Mouse (Mus musculus): ENCODE data around the gene Gm26602. TPM values are rescaled to one million over a fixed set of nuclear protein-coding genes. Genes with fewer than 3 reads are reported as not detected.

The Gm26602 gene
- polyA plus RNA-seq, 1 experiment from 2014 or later = 22.0 TPM

Small RNA genes within 50 kb of the gene (microRNA-seq; reads per million reads assigned to microRNA genes)
- gene Mir6910 = not detected

Other genes starting within 250 kb of the Gm26602 start
- gene Madcam1, start 246.3 kb upstream of the Gm26602 start, polyA plus RNA-seq (2015; fragmentation: Nextera tagmentation; extraction: Ambion mirVana) = 0.87 and 0.88 TPM in 2 replicates
- 86.5 and 93.4 TPM in 2 replicates for gene Tpgs1, start 241.5 kb upstream of the Gm26602 start, polyA plus RNA-seq (2015; fragmentation: Nextera tagmentation; extraction: Ambion mirVana)
- gene Cdc34, start 228.7 kb upstream of the Gm26602 start, polyA plus RNA-seq (2015; fragmentation: Nextera tagmentation; extraction: Ambion mirVana) = 92.7 and 100 TPM in 2 replicates
- 1.1 and 1.4 TPM in 2 replicates for gene Gzmm, start 221.8 kb upstream of the Gm26602 start, polyA plus RNA-seq (2015; fragmentation: Nextera tagmentation; extraction: Ambion mirVana)
- 690 and 717 TPM in 2 replicates for gene Bsg, start 206.4 kb upstream of the Gm26602 start, polyA plus RNA-seq (2015; fragmentation: Nextera tagmentation; extraction: Ambion mirVana)
- 0.43 and 0.64 TPM in 2 replicates for gene Hcn2, start 194.2 kb upstream of the Gm26602 start, polyA plus RNA-seq (2015; fragmentation: Nextera tagmentation; extraction: Ambion mirVana)
- gene Polrmt, start 164.3 kb upstream of the Gm26602 start, polyA plus RNA-seq (2015; fragmentation: Nextera tagmentation; extraction: Ambion mirVana) = 37.1 and 42.4 TPM in 2 replicates
- gene Fgf22, start 155.8 kb upstream of the Gm26602 start, polyA plus RNA-seq (2015; fragmentation: Nextera tagmentation; extraction: Ambion mirVana) = 1.00 and 2.1 TPM in 2 replicates
- 87.9 and 90.7 TPM in 2 replicates for gene Rnf126, start 143.9 kb upstream of the Gm26602 start, polyA plus RNA-seq (2015; fragmentation: Nextera tagmentation; extraction: Ambion mirVana)
- gene Fstl3, start 133.6 kb upstream of the Gm26602 start, polyA plus RNA-seq (2015; fragmentation: Nextera tagmentation; extraction: Ambion mirVana) = 1.3 and 1.4 TPM in 2 replicates
- 0.18 TPM in 1 of 2 replicates, not detected in the other for gene Prss57, start 119.9 kb upstream of the Gm26602 start, polyA plus RNA-seq (2015; fragmentation: Nextera tagmentation; extraction: Ambion mirVana)
- 240 and 252 TPM in 2 replicates for gene Palm, start 117.3 kb upstream of the Gm26602 start, polyA plus RNA-seq (2015; fragmentation: Nextera tagmentation; extraction: Ambion mirVana)
- gene Misp, start 89.9 kb upstream of the Gm26602 start, polyA plus RNA-seq (2015; fragmentation: Nextera tagmentation; extraction: Ambion mirVana) = 0.84 and 1.0 TPM in 2 replicates
- 84.7 and 86.0 TPM in 2 replicates for gene Ptbp1, start 56.4 kb upstream of the Gm26602 start, polyA plus RNA-seq (2015; fragmentation: Nextera tagmentation; extraction: Ambion mirVana)
- 13.9 and 15.6 TPM in 2 replicates for gene Prtn3, start 36.4 kb upstream of the Gm26602 start, polyA plus RNA-seq (2015; fragmentation: Nextera tagmentation; extraction: Ambion mirVana)
- gene Plppr3, start 36.2 kb upstream of the Gm26602 start, polyA plus RNA-seq (2015; fragmentation: Nextera tagmentation; extraction: Ambion mirVana) = 396 and 407 TPM in 2 replicates
- gene Elane, start 24.6 kb upstream of the Gm26602 start, polyA plus RNA-seq (2015; fragmentation: Nextera tagmentation; extraction: Ambion mirVana) = 0.34 TPM in 1 of 2 replicates, not detected in the other
- gene Cfd, start 20.0 kb upstream of the Gm26602 start, polyA plus RNA-seq (2015; fragmentation: Nextera tagmentation; extraction: Ambion mirVana) = not detected in 2 replicates
- 55.3 and 58.3 TPM in 2 replicates for gene Med16, start 1.9 kb upstream of the Gm26602 start, polyA plus RNA-seq (2015; fragmentation: Nextera tagmentation; extraction: Ambion mirVana)
- gene Kiss1r, start 6.1 kb downstream of the Gm26602 start, polyA plus RNA-seq (2015; fragmentation: Nextera tagmentation; extraction: Ambion mirVana) = 2.1 and 2.3 TPM in 2 replicates
- 243 and 256 TPM in 2 replicates for gene R3hdm4, start 10.4 kb downstream of the Gm26602 start, polyA plus RNA-seq (2015; fragmentation: Nextera tagmentation; extraction: Ambion mirVana)
- 3.5 and 4.0 TPM in 2 replicates for gene Arid3a, start 16.2 kb downstream of the Gm26602 start, polyA plus RNA-seq (2015; fragmentation: Nextera tagmentation; extraction: Ambion mirVana)
- gene Wdr18, start 49.3 kb downstream of the Gm26602 start, polyA plus RNA-seq (2015; fragmentation: Nextera tagmentation; extraction: Ambion mirVana) = 77.4 and 77.9 TPM in 2 replicates
- 0.61 and 0.65 TPM in 2 replicates for gene Grin3b, start 59.9 kb downstream of the Gm26602 start, polyA plus RNA-seq (2015; fragmentation: Nextera tagmentation; extraction: Ambion mirVana)
- gene Tmem259, start 73.5 kb downstream of the Gm26602 start, polyA plus RNA-seq (2015; fragmentation: Nextera tagmentation; extraction: Ambion mirVana) = 16.0 and 16.3 TPM in 2 replicates
- 43.7 and 53.1 TPM in 2 replicates for gene Cnn2, start 77.7 kb downstream of the Gm26602 start, polyA plus RNA-seq (2015; fragmentation: Nextera tagmentation; extraction: Ambion mirVana)
- gene Abca7, start 85.6 kb downstream of the Gm26602 start, polyA plus RNA-seq (2015; fragmentation: Nextera tagmentation; extraction: Ambion mirVana) = 5.2 and 6.1 TPM in 2 replicates
- 2.5 and 2.8 TPM in 2 replicates for gene Arhgap45, start 105.8 kb downstream of the Gm26602 start, polyA plus RNA-seq (2015; fragmentation: Nextera tagmentation; extraction: Ambion mirVana)
- 150 and 154 TPM in 2 replicates for gene Polr2e, start 128.9 kb downstream of the Gm26602 start, polyA plus RNA-seq (2015; fragmentation: Nextera tagmentation; extraction: Ambion mirVana)
- gene Gpx4, start 136.3 kb downstream of the Gm26602 start, polyA plus RNA-seq (2015; fragmentation: Nextera tagmentation; extraction: Ambion mirVana) = 509 and 531 TPM in 2 replicates
- 13.6 and 14.4 TPM in 2 replicates for gene Sbno2, start 194.7 kb downstream of the Gm26602 start, polyA plus RNA-seq (2015; fragmentation: Nextera tagmentation; extraction: Ambion mirVana)
- 16.3 and 18.2 TPM in 2 replicates for gene Stk11, start 204.9 kb downstream of the Gm26602 start, polyA plus RNA-seq (2015; fragmentation: Nextera tagmentation; extraction: Ambion mirVana)
- 434 and 449 TPM in 2 replicates for gene Atp5d, start 227.8 kb downstream of the Gm26602 start, polyA plus RNA-seq (2015; fragmentation: Nextera tagmentation; extraction: Ambion mirVana)
- gene Cbarp, start 230.0 kb downstream of the Gm26602 start, polyA plus RNA-seq (2015; fragmentation: Nextera tagmentation; extraction: Ambion mirVana) = 57.4 and 59.2 TPM in 2 replicates
- gene Midn, start 237.4 kb downstream of the Gm26602 start, polyA plus RNA-seq (2015; fragmentation: Nextera tagmentation; extraction: Ambion mirVana) = 32.4 and 34.7 TPM in 2 replicates